Mouse (Mus musculus): Measurements from ENCODE around the gene Dip2b. TPM values are rescaled to one million over a fixed set of nuclear protein-coding genes. Genes with fewer than 3 reads are reported as not detected.

Dip2b gene
- polyA plus RNA-seq, 1 experiment = 5.4 TPM

GRCm38 (mm10) chr15:100050940-100051339 is 12.5 kb downstream of the Dip2b start:
- no peaks in the 10 kb centered on the region for H3K36me3 ChIP-seq (ENCODE audit: control insufficient read depth, insufficient read depth, low read length)
- no peak for DNase-seq
- TF ChIP-seq POLR2A (IDR thresholded peaks at IDR 0.05; ENCODE audit: low read depth, low read length) (no peak), CTCF (conservative IDR thresholded peaks at IDR 0.05; ENCODE audit: insufficient read depth, insufficient read length, low read depth, low read length) (no peak)

DNA sequence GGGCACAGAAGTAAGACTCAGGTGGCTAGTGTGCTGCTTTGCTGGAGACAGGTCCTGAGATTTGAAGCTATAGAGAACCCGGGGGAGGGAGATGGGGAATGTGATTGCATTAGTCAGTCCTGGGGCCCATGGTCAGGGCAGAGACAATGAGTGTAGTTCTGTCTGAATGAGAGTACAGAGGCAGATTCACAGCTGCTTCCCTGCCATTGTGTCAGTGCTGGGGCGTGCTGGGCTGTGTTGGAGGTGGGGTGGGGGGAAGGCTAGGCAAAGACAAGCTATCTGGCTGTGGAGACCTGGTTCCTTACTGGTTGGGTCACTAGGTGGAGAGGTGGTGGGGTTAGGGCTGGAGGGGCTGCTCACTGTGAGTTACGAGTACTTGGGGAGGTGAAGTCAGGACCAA is 14.3 kb downstream of the Dip2b start:
- 72% methylated on average over 3 of the region's 3 CpGs for WGBS

More at GRCm38 (mm10) chr15:100050940-100051339, 12.5 kb downstream of the Dip2b start:
- WGBS = 86% methylated on average over 7 of the region's 7 CpGs
- Histone ChIP-seq H3K4me3 (ENCODE audit: insufficient read depth, low read depth, low read length) (no peak overlapping the region), H3K27ac (ENCODE audit: insufficient read depth, low read depth, low read length) (no peak overlapping the region), H3K4me1 (ENCODE audit: control insufficient read depth, insufficient read depth, low read length) (peaks cover 10% of the 10 kb centered on the region; the same call in 1 of the 2 replicates), H3K27me3 (replicated peaks; ENCODE audit: control insufficient read depth, insufficient read depth, low read length) (no peaks in the 10 kb centered on the region)

DNA sequence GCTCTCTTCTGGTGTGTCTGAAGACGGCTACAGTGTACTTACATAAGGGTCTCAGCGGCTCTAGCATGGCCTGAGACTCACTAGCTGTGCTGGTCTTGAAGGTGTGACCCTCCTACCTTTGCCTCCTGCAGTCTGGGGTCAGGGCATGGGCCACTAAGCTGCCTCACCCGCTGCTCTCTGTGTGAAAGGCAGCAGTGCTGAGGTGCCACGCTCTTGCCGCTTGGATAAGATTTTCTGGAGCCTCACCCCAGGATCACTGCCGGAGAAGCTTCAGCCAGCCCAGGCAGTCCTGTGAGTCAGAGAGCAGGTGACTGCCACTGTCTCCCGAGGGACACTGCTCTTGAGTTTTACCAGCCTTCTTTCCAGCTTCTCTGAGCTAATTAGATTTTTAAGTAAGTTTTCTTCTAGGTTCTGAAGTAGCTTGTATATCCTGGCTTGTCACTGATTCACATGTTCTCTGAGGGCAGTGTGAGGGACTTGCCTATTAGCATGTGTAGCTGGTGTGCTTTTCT is 18.0 kb downstream of the Dip2b start:
- DNase-seq = no peak
- no peak for TF ChIP-seq CTCF (conservative IDR thresholded peaks at IDR 0.05; ENCODE audit: insufficient read depth, insufficient read length, low read depth, low read length)
- no peak for TF ChIP-seq POLR2A (IDR thresholded peaks at IDR 0.05; ENCODE audit: low read depth, low read length)
- WGBS = 72% methylated on average over 7 of the region's 7 CpGs
- 0 out of 2 replicates have a peak, but pooled peaks cover 2% of the 10 kb centered on the region for H3K4me1 ChIP-seq (ENCODE audit: control insufficient read depth, insufficient read depth, low read length)
- no peaks in the 10 kb centered on the region for H3K36me3 ChIP-seq (ENCODE audit: control insufficient read depth, insufficient read depth, low read length)
- no peak overlapping the region for H3K4me3 ChIP-seq (ENCODE audit: insufficient read depth, low read depth, low read length)
- H3K27ac ChIP-seq (ENCODE audit: insufficient read depth, low read depth, low read length) = no peak overlapping the region
- no peaks in the 10 kb centered on the region for H3K27me3 ChIP-seq (replicated peaks; ENCODE audit: control insufficient read depth, insufficient read depth, low read length)

More for the DNA sequence above, 14.3 kb downstream of the Dip2b start:
- Histone ChIP-seq H3K27ac (ENCODE audit: insufficient read depth, low read depth, low read length) (no peak overlapping the region), H3K4me3 (ENCODE audit: insufficient read depth, low read depth, low read length) (no peak overlapping the region), H3K27me3 (replicated peaks; ENCODE audit: control insufficient read depth, insufficient read depth, low read length) (no peaks in the 10 kb centered on the region), H3K36me3 (ENCODE audit: control insufficient read depth, insufficient read depth, low read length) (no peaks in the 10 kb centered on the region), H3K4me1 (ENCODE audit: control insufficient read depth, insufficient read depth, low read length) (no peaks in the 10 kb centered on the region)
- TF ChIP-seq CTCF (conservative IDR thresholded peaks at IDR 0.05; ENCODE audit: insufficient read depth, insufficient read length, low read depth, low read length) (no peak), POLR2A (IDR thresholded peaks at IDR 0.05; ENCODE audit: low read depth, low read length) (no peak)
- DNase-seq = no peak

DNA sequence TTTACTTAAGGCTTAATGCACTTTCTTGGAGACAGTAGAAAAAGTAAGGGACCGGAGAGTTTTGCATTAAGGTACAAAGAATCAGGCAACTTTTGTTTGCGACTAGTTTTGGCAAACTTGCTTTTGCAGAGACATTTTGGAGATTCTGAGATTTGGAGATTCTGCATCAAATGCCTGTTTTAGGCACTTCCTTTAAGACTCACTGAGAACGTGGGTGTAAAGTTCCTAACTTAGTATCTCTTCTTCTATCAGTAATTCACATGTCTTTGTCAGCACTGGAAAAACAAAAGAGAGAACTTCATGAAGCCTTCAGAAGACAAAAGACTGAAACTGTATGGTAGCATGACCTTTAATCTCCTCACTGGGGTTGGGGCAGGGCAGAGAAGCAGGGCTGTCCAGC is 19.2 kb downstream of the Dip2b start:
- 84% methylated on average over 3 of the region's 3 CpGs for WGBS
- DNase-seq = no peak

DNA sequence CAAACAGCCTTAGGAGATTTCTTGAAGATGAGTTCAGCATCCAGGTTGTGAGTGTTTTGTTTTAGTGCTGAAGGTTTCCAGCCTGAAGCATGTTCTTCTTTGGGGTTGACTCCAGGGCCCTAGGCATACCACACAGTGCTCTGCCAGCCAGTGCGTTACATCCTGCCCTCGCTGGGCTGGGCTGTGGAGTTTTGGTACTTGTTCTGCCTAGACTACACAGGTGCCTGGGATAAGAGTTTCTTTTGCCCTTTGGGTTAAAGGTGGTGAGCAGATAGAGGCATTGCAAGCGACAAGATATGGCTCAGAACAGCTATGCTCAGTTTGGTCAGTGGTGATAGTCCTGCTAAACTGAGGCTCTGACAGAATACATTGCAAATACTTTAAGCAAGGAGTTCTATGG is 19.7 kb downstream of the Dip2b start:
- no peak overlapping the region for H3K27ac ChIP-seq (ENCODE audit: insufficient read depth, low read depth, low read length)
- no peak overlapping the region for H3K4me3 ChIP-seq (ENCODE audit: insufficient read depth, low read depth, low read length)
- WGBS = 87% methylated on average over 3 of the region's 3 CpGs

More for the DNA sequence above, 19.2 kb downstream of the Dip2b start:
- TF ChIP-seq CTCF (conservative IDR thresholded peaks at IDR 0.05; ENCODE audit: insufficient read depth, insufficient read length, low read depth, low read length) = no peak
- no peak for TF ChIP-seq POLR2A (IDR thresholded peaks at IDR 0.05; ENCODE audit: low read depth, low read length)
- H3K4me3 ChIP-seq (ENCODE audit: insufficient read depth, low read depth, low read length) = no peak overlapping the region
- H3K27ac ChIP-seq (ENCODE audit: insufficient read depth, low read depth, low read length) = no peak overlapping the region
- H3K36me3 ChIP-seq (ENCODE audit: control insufficient read depth, insufficient read depth, low read length) = no peaks in the 10 kb centered on the region
- H3K27me3 ChIP-seq (replicated peaks; ENCODE audit: control insufficient read depth, insufficient read depth, low read length) = no peaks in the 10 kb centered on the region
- H3K4me1 ChIP-seq (ENCODE audit: control insufficient read depth, insufficient read depth, low read length) = 0 out of 2 replicates have a peak, but pooled peaks cover 2% of the 10 kb centered on the region

DNA sequence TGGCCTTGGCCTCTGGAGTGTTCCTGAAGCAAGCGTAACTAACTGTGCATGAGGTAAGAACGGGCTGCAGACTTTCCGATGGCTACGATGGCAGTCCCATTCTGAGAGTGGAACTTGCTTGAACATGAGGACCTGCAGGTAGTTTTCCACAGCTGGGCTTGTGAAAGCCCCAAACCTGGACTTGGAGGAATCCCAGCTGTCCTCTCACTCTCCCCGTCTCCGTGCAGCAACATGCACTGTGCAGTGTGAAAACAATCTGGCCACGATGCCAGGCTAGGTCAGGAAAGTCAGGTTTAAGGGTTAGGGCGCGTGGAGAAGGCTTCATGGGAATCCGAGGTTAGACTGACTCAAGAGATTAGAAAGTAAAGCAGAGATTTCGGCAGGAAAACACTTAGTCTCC is 20.4 kb downstream of the Dip2b start:
- Histone ChIP-seq H3K4me3 (ENCODE audit: insufficient read depth, low read depth, low read length) (no peak overlapping the region), H3K36me3 (ENCODE audit: control insufficient read depth, insufficient read depth, low read length) (no peaks in the 10 kb centered on the region), H3K4me1 (ENCODE audit: control insufficient read depth, insufficient read depth, low read length) (peaks cover 5% of the 10 kb centered on the region; the same call in 1 of the 2 replicates), H3K27ac (ENCODE audit: insufficient read depth, low read depth, low read length) (no peak overlapping the region), H3K27me3 (replicated peaks; ENCODE audit: control insufficient read depth, insufficient read depth, low read length) (no peaks in the 10 kb centered on the region)
- no peak for DNase-seq
- TF ChIP-seq CTCF (conservative IDR thresholded peaks at IDR 0.05; ENCODE audit: insufficient read depth, insufficient read length, low read depth, low read length) = no peak
- no peak for TF ChIP-seq POLR2A (IDR thresholded peaks at IDR 0.05; ENCODE audit: low read depth, low read length)
- WGBS = 64% methylated on average over 11 of the region's 11 CpGs

More for the DNA sequence above, 19.7 kb downstream of the Dip2b start:
- no peak for DNase-seq
- H3K4me1 ChIP-seq (ENCODE audit: control insufficient read depth, insufficient read depth, low read length) = peaks cover 4% of the 10 kb centered on the region; the same call in 1 of the 2 replicates
- TF ChIP-seq CTCF (conservative IDR thresholded peaks at IDR 0.05; ENCODE audit: insufficient read depth, insufficient read length, low read depth, low read length) (no peak), POLR2A (IDR thresholded peaks at IDR 0.05; ENCODE audit: low read depth, low read length) (no peak)
- no peaks in the 10 kb centered on the region for H3K27me3 ChIP-seq (replicated peaks; ENCODE audit: control insufficient read depth, insufficient read depth, low read length)
- H3K36me3 ChIP-seq (ENCODE audit: control insufficient read depth, insufficient read depth, low read length) = no peaks in the 10 kb centered on the region

DNA sequence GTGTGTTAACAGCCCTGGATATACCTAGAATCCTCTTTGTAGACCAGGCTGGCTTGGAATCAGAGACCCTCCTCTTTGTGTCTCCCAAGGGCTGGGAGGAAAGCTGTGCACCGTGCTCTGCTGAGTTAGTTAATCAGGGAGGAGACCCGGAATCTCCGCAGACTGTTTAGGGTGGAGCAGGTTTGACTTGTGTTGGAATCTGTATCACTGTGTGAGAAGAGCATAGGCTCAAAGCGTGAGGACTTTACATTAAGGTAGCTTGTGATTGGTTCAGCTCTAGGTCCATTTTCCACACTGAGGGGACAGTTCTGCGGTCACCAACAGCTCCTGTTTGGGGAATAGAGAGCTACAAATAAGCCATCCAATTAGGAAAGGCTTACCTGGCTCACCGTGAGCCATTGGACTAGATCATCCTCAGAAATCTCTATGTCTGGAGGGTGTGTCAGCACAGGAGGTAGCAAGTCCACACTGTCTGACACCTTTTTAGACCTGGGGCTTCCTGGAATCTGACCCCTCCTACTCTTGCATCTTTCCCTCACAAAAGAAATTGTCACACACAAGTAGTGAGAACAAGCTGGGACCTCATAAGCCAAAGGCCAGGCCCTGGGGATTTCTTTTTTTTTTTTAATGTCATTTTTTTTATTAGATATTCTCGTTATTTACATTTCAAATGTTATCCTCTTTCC is 21.3 kb downstream of the Dip2b start:
- Histone ChIP-seq H3K4me3 (ENCODE audit: insufficient read depth, low read depth, low read length) (no peak overlapping the region), H3K36me3 (ENCODE audit: control insufficient read depth, insufficient read depth, low read length) (no peaks in the 10 kb centered on the region), H3K27ac (ENCODE audit: insufficient read depth, low read depth, low read length) (no peak overlapping the region), H3K27me3 (replicated peaks; ENCODE audit: control insufficient read depth, insufficient read depth, low read length) (no peaks in the 10 kb centered on the region), H3K4me1 (ENCODE audit: control insufficient read depth, insufficient read depth, low read length) (peaks cover 5% of the 10 kb centered on the region; the same call in 1 of the 2 replicates)
- DNase-seq = no peak
- TF ChIP-seq POLR2A (IDR thresholded peaks at IDR 0.05; ENCODE audit: low read depth, low read length) (no peak), CTCF (conservative IDR thresholded peaks at IDR 0.05; ENCODE audit: insufficient read depth, insufficient read length, low read depth, low read length) (no peak)
- WGBS = 80% methylated on average over 7 of the region's 7 CpGs
